Mouse (Mus musculus) neural tube, embryonic 14.5 days (tissue): Measurements from ENCODE around the gene Cyp2j13. TPM values are rescaled to one million over a fixed set of nuclear protein-coding genes. Genes with fewer than 3 reads are reported as not detected.
"Not testable (repeated sequence)": the region's sequence is repeated elsewhere in the genome, so short reads cannot be mapped to it uniquely, and the experiment has no call there.

Experiments
- ATAC-seq: fragments of 200-750 bp; cut with Nextera tagmentation; 2 replicates; pipeline ENCODE4 v1.8.0; 2017; ENCODE audit warnings: low read depth, mild to moderate bottlenecking, moderate TSS enrichment, moderate library complexity
- H3K27ac ChIP-seq: fragments of 300-500 bp; sonication (generic); 2 replicates; pipeline ENCODE4 v1.5.1; 2014; ENCODE audit warnings: low read depth, mild to moderate bottlenecking, control low read depth, low read length, moderate library complexity, mixed read lengths
- H3K27me3 ChIP-seq: fragments of 300-500 bp; sonication (generic); 2 replicates; pipeline ENCODE4 v1.6.1; 2014; ENCODE audit warnings: low read length; ENCODE audit not compliant: control insufficient read depth, insufficient read depth
- H3K36me3 ChIP-seq: fragments of 300-500 bp; sonication (generic); 2 replicates; pipeline ENCODE4 v1.6.1; 2014; ENCODE audit warnings: low read length, mixed read lengths; ENCODE audit not compliant: control insufficient read depth, insufficient read depth
- H3K4me1 ChIP-seq: fragments of 300-500 bp; sonication (generic); 2 replicates; pipeline ENCODE4 v1.6.1; 2014; ENCODE audit warnings: low read length; ENCODE audit not compliant: control insufficient read depth, insufficient read depth
- H3K4me2 ChIP-seq: fragments of 300-500 bp; sonication (generic); 2 replicates; pipeline ENCODE4 v1.6.1; 2014; ENCODE audit warnings: mild to moderate bottlenecking, low read depth, low read length, control low read depth
- H3K4me3 ChIP-seq: fragments of 300-500 bp; sonication (generic); 2 replicates; pipeline ENCODE4 v1.5.1; 2014; ENCODE audit warnings: low read depth, low read length, control low read depth, mixed read lengths
- H3K9ac ChIP-seq: fragments of 300-500 bp; sonication (generic); replicated peaks from 2 replicates; pipeline ENCODE4 v1.6.1; 2014; ENCODE audit warnings: low read depth, mild to moderate bottlenecking, control low read depth, low read length, mixed read lengths
- H3K9me3 ChIP-seq: fragments of 300-500 bp; sonication (generic); 2 replicates; pipeline ENCODE4 v1.6.1; 2016; ENCODE audit warnings: low read length; ENCODE audit not compliant: control insufficient read depth
- WGBS: fragments of 180-500 bp; shearing (Covaris S2); extraction: QIAGEN DNeasy Blood & Tissue Kit; methylation state at CpG from one replicate; pipeline ENCODE4 v1.1.7; 2014; 5-methylcytosine and 5-hydroxymethylcytosine counted together
- polyA plus RNA-seq: library from polyadenylated mRNA; unstranded; fragments of >200 nt; fragmentation: Nextera tagmentation; extraction: Ambion mirVana; gene quantifications from 2 replicates; pipeline ENCODE4 v1.2.1, GENCODE M21; 2014

Cyp2j13 gene
- polyA plus RNA-seq, 1 experiment from 2014 or later = not detected

DNA sequence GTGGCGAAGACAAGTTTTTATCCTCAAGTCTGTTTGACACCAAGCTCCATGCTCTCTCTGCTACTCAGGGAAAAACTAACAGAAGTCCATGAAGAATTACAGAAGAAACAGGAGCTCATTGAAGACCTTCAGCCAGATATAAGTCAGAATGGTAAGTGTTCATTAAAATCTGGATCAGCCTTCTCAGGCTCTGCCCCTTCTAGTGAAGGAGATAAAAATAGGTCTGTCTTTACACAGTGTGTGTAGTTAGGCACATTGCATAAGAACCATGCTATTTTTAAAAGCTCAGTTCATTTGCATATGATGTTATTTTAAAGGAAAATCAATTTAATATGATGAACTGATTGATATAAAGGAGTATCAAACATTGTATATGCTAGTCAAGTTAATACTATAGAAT lies 60.5 kb downstream of the Cyp2j13 start:
- ATAC-seq = no peak
- H3K27me3 ChIP-seq = no peaks in the 10 kb centered on the region
- no peak overlapping the region for H3K27ac ChIP-seq
- H3K9ac ChIP-seq = no peak overlapping the region
- H3K4me2 ChIP-seq = no peak overlapping the region
- H3K4me3 ChIP-seq = no peak overlapping the region
- no peaks in the 10 kb centered on the region for H3K4me1 ChIP-seq
- H3K36me3 ChIP-seq = peaks cover 13% of the 10 kb centered on the region; the same call in 1 of the 2 replicates
- 97% methylated on average over 1 of the region's 1 CpGs for WGBS
- H3K9me3 ChIP-seq = no peaks in the 10 kb centered on the region

DNA sequence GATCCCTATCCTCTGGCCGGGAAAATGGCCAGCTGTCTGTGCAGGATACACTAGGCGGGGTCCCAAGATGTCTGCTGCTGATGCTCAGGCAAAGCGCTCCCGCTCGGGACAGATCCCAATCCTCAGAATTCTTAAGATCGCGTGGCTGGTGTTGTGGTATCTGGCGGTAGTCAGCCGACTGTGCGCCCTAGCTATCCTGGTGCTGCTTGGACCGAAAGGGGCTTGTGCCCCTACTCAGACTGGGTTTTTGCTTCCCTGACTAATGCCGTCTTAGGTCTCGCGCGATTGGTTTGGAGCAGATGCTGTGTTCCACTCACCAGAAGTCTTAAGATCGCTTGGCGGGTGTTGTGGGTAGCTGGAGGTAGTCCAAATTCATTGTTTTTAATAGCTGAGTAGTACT lies 95.1 kb downstream of the Cyp2j13 start:
- H3K9me3 ChIP-seq, H3K27me3 ChIP-seq, H3K36me3 ChIP-seq, H3K4me2 ChIP-seq, ATAC-seq, H3K4me3 ChIP-seq, H3K27ac ChIP-seq, H3K9ac ChIP-seq, H3K4me1 ChIP-seq: not testable (repeated sequence)
- WGBS = 95% methylated on average over 17 of the region's 17 CpGs

Other genes with a start within 250 kb of the Cyp2j13 start
- 96.9 and 102 TPM in 2 replicates for gene Hook1, start 110.3 kb downstream of the Cyp2j13 start, polyA plus RNA-seq
- gene Cyp2j12, start 63.6 kb upstream of the Cyp2j13 start, polyA plus RNA-seq = not detected in 2 replicates
- not detected in 2 replicates for gene Cyp2j7, start 159.1 kb upstream of the Cyp2j13 start, polyA plus RNA-seq